Mouse (Mus musculus): Measurements from ENCODE around the gene Hapln4.

DNA sequence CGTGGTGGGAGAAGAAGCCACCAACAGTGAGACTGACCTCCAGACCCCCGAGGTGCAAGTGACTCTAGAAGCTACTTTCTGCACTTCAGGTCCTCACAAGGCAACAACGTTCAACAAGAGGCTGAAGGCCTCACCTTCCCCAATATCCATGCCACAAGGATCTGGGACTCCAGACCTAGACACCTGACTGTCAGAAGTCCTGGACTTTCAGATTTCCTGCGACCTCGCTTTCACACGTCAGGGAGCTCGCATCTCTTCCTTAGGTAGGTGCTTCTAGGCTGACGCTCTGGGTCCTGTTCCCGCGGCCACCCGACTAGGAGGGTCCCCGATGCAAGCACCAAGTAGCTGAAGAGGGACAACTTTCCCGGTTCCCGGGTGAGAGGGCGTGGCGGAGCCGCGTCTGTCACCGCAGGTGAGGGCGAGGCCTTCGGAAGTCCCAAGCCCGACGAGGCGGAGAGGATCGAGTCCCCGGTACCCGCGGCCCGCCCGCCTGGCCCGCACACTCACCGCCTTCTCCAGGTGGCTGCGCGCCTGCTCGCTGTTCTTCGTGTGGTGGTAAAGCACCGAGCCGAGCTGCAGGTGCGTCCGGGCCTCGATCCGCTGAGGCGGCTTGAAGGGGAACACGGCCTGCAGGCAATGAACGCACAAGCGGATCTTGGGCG lies 41.2 kb upstream of the Hapln4 start:
- TF ChIP-seq EP300 (IDR thresholded peaks at IDR 0.05; ENCODE audit: low read length) (no peak), CTCF (conservative IDR thresholded peaks at IDR 0.05 in 1 of 2, IDR thresholded peaks at IDR 0.05 in 1 of 2; ENCODE audit: low read depth in 2 of 2, low read length in 2 of 2) (no peak)

Measured in CH12.LX (cell line).